Mouse (Mus musculus): ENCODE measurements around the gene Slit3.

Slit3 gene

GRCm38 (mm10) chr11:35472842-35473616 lies 352.0 kb downstream of the Slit3 start:
- DNase-seq, result no peak

DNA sequence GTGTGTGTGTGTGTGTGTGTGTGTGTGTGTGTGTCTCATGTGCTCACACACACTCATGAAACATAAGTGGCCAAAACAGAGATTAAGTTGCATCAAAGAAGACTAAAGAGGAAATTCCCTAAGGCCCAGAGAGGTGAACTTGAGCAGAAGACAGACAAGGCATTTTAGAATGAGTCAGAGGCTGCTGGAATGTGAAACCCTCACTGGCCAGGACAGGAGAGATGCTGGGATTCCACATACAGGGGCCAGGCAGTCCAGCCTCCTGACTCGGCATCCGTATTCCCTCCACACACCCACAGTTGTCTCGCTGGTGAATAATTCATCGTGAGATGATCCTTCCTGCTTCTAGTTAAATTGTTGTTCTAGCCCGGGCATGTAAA lies 352.6 kb downstream of the Slit3 start:
- no peak for DNase-seq

- no peak for DNase-seq
These were observed 359.1 kb downstream of the Slit3 start for GRCm38 (mm10) chr11:35480146-35480545.

- DNase-seq, result no peak
These were observed 360.8 kb downstream of the Slit3 start for GRCm38 (mm10) chr11:35481611-35482363.

GRCm38 (mm10) chr11:35487966-35488365 lies 366.9 kb downstream of the Slit3 start:
- no peak for DNase-seq

GRCm38 (mm10) chr11:35491701-35492100 lies 370.7 kb downstream of the Slit3 start:
- DNase-seq, result no peak

GRCm38 (mm10) chr11:35496874-35497273 lies 375.9 kb downstream of the Slit3 start:
- no peak for DNase-seq

DNA sequence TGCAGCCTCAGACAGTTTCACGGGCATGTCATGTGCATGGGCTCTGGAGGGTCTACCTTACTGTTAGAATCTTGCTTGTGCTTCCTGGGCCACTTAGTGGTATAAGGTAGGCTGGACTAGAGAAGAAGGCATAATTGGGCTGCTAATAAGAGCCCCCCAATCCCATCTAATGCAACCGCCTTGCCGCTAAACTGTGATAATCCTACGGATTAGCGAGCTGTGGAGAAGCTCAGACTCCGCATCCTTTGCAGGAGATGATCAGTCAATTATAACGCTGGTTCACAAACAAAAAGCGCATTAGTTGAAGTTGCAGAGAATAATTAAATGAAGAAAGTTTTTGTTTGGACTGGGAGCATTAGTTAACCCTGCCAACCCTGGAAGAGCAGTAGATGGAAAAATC lies 376.9 kb downstream of the Slit3 start:
- no peak for DNase-seq

GRCm38 (mm10) chr11:35502128-35502527 lies 381.1 kb downstream of the Slit3 start:
- no peak for DNase-seq

GRCm38 (mm10) chr11:35504051-35504450 lies 383.0 kb downstream of the Slit3 start:
- DNase-seq, result no peak

DNA sequence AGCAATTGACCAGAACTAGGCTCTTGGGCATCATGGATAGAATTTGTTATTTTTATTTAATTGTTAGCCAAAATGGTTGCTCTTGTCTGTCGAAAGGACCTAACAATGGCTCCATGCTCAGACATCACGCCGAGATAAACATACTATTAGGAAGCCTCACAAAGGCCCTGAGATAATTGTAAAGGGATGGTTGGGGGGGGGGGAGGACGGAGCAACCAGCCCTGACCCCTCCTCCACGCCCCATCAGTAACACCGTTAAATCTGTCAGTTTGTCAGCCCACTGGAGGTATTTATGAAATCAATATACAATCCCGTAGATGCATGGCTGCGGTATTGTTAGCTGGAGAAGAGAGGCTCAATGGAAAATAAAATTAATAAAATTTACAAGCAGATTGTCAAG lies 383.9 kb downstream of the Slit3 start:
- no peak for DNase-seq

DNA sequence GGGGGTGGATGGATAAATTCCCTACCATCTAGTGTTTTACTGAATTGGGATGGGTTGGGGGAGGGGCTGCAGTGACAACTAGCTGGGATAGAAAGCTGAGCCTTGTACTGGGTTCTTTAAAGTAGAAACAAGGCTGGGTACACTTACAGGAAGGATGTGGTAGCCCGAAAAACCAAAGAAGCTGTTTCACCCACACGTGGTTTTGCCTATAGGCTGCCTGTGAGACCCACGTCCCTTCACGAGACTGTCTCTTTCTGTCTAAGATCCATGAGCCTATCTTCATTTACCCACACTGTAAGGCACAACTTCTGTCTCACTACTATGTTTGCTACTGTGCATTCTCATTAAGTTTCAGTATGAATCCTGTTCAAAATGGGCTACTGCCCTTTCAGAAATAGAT lies 384.3 kb downstream of the Slit3 start:
- no peak for DNase-seq

- no peak for DNase-seq
These were observed 384.8 kb downstream of the Slit3 start for GRCm38 (mm10) chr11:35505817-35506216.

DNA sequence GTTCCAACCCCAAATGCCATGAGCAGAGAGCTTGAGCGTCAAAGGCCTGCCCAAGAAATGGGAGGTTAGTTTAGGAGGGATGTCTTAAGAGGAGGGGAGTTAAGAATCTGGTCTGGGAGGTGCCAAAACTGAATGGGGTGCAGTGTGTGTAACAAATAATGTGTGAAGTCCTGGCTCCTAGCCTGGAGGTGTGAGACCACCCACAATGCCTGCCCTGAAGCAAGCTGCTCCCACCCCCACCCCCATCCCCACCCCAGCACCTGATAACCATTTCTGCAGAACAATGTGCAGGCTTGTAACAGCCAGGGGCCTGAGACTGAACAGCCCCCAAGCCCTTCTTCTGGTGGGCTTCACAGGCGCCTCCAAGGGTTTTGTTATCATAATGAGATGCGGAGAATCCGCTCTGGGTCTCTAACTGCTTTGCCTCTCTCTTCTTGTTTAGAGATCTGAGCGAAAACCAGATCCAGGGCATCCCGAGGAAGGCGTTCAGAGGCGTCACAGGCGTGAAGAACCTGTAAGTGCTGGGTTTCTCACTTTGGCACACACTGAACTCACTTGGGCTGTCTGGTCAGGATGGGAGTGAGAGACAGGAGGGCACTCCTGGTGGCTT lies 386.9 kb downstream of the Slit3 start:
- no peak for DNase-seq

DNA sequence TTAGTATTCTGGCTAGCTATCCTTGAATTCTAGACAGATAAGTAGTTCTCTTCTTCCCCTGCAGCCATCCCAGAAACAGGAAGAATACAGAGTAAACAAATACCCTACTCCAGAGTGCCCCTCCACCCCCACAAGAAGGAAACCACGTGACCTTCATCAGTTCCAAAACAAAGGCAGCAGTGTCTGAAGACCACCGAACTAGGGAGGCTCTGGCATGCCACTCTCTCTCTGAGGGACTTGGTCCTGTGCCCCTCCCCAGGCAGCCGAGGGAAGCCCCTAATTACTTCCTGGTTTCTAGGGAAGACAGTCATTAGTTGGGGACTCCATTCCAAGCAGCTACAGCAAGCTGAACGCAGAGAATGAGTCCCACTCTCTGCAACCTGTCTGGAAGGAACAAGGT lies 391.7 kb downstream of the Slit3 start:
- DNase-seq, result no peak

DNA sequence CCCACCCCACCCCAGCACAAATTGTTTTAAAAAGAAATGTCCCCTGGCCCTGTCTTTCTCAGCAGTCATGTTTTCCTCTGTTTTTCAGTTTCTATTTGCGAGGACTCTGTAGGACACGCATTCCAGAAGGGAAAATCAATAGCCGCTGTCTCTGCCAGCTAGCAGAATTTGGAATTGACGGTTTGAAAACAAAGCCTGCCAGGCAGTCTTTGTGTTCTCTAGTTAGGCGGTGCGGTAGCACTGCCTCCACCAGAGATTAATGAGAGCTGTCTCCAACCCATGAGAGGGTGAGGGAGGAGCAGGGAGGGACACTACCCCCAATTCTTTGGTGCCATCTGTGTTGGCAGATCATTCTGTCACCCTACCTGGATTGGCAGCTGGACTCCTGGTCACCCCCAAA lies 392.3 kb downstream of the Slit3 start:
- DNase-seq, result no peak

- DNase-seq, result no peak
These were observed 401.9 kb downstream of the Slit3 start for GRCm38 (mm10) chr11:35522802-35523452.

DNA sequence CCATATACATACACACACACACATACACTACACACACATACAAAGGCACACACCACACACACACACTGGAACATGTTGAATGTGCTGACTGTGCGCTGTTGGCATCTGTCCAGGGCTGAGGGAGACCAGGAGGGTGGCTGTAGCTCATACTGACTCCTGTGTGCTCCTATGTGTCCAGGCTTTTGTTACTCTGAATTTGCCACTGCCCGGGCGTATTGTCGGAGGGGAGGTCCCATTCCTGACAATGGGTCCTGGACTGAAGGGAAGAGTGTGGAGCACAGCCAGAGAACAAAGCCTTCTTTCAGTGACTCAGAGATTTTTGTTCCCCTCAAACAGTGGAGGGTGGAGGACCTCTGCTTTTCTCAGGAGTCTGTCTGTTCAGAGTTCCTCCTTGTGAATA lies 402.7 kb downstream of the Slit3 start:
- DNase-seq, result no peak

DNA sequence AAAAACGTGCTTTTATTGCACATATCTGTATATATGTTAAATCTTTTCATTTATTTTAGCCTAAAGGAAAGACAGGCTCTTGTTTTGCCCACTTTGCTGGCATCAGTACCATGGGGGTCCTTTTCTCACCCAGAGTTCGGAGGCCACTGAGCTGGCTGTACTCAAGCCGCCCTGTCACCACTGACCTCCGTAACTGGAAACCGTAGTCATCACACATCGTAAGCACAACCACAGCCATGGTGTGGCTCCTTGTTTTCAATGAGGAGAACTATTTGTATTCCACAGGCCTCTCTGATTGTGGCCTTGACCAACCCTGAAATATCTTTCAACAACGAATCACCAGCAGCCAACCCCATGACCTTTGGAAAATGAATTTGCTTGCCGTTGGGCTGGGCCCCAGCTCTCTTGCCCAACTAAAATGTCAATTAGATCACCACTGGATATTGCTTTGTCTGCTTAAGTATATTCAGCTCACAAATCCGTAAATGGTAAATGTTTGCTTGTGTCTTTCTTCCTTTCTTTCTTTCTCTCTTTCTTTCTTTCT lies 405.3 kb downstream of the Slit3 start:
- peak; percentile 41 for DNase-seq

- no peak for DNase-seq
These were observed 406.9 kb downstream of the Slit3 start for GRCm38 (mm10) chr11:35527816-35528462.

GRCm38 (mm10) chr11:35535027-35535426 lies 414.0 kb downstream of the Slit3 start:
- DNase-seq, result no peak
